Mouse (Mus musculus) kidney, postnatal 0 days (tissue): Measurements from ENCODE around the gene Galnt9. TPM values are rescaled to one million over a fixed set of nuclear protein-coding genes. Genes with fewer than 3 reads are reported as not detected.

Source experiments
- ATAC-seq: fragments of 200-750 bp; cut with Nextera tagmentation; replicated peaks from 2 replicates; pipeline ENCODE4 v1.8.0; 2017; ENCODE audit warnings: low read depth, moderate number of reproducible peaks, moderate TSS enrichment, moderate library complexity; ENCODE audit not compliant: low FRiP score
- DNase-seq: peaks from one replicate; pipeline ENCODE4 v3.0.0-alpha.2; 2016; ENCODE audit warnings: low spot score
- H3K27ac ChIP-seq: fragments of 300-500 bp; sonication (generic); 2 replicates; pipeline ENCODE4 v1.5.1; 2014; ENCODE audit warnings: mild to moderate bottlenecking
- H3K27me3 ChIP-seq: fragments of 300-500 bp; sonication (generic); 2 replicates; pipeline ENCODE4 v1.6.1; 2014; ENCODE audit warnings: low read length, mixed read lengths; ENCODE audit not compliant: insufficient read depth
- H3K36me3 ChIP-seq: fragments of 300-500 bp; sonication (generic); 2 replicates; pipeline ENCODE4 v1.6.1; 2014; ENCODE audit warnings: low read length, mixed read lengths; ENCODE audit not compliant: insufficient read depth
- H3K4me1 ChIP-seq: fragments of 300-500 bp; sonication (generic); replicated peaks from 2 replicates; pipeline ENCODE4 v1.6.1; 2014; ENCODE audit warnings: antibody characterized with exemption, low read length, mixed read lengths; ENCODE audit not compliant: insufficient read depth
- H3K4me2 ChIP-seq: fragments of 300-500 bp; sonication (generic); 2 replicates; pipeline ENCODE4 v1.6.1; 2014; ENCODE audit warnings: mild to moderate bottlenecking, low read length, moderate library complexity, mixed read lengths
- H3K4me3 ChIP-seq: fragments of 300-500 bp; sonication (generic); replicated peaks from 2 replicates; pipeline ENCODE4 v1.5.1; 2014; ENCODE audit warnings: low read depth, low read length
- H3K9ac ChIP-seq: fragments of 300-500 bp; sonication (generic); 2 replicates; pipeline ENCODE4 v1.6.1; 2014; ENCODE audit warnings: low read depth, low read length
- H3K9me3 ChIP-seq: fragments of 300-500 bp; sonication (generic); replicated peaks from 2 replicates; pipeline ENCODE4 v1.6.1; 2016; ENCODE audit warnings: low read length, inconsistent platforms, mixed read lengths
- CTCF ChIP-seq: IDR thresholded peaks from 2 replicates; pipeline ENCODE4 v1.5.1; 2016; ENCODE audit warnings: antibody characterized with exemption, low read depth, mild to moderate bottlenecking, moderate library complexity
- WGBS: fragments of 180-500 bp; shearing (Covaris S2); extraction: QIAGEN DNeasy Blood & Tissue Kit; methylation state at CpG from one replicate; pipeline ENCODE4 v1.1.7; 2014; 5-methylcytosine and 5-hydroxymethylcytosine counted together
- polyA plus RNA-seq: library from polyadenylated mRNA; unstranded; fragments of >200 nt; fragmentation: Nextera tagmentation; extraction: Ambion mirVana; gene quantifications from 2 replicates; pipeline ENCODE4 v1.2.1, GENCODE M21; 2015

Gene Galnt9
- polyA plus RNA-seq, 1 experiment from 2014 or later: 0.95 TPM

DNA sequence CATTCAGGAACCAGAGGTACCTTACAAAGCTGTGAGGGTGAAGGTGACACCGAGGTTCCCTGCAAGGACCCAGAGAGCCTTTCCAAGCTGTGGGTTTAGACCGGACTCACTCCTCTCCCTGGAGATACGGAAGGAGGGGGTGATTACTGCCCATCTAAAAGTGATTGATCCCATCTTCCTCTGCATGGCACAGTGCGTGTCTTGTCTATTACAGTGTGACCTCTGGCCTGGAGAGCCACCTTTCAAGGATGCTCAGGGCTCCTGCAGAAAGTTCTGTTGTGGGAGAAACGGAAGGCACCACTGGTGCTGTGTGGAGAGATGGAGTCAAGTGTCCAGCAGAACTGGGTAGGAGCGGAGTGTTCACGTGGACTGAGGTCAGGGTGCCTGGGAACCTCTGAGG is 1.2 kb downstream of the Galnt9 start:
- peaks cover 33% of the 10 kb centered on the region for H3K27me3 ChIP-seq
- no peak overlapping the region for H3K4me3 ChIP-seq
- DNase-seq (no peak), ATAC-seq (no peak)
- 70% methylated on average over 7 of the region's 7 CpGs for WGBS
- H3K9ac ChIP-seq: no peak overlapping the region
- no peak overlapping the region for H3K4me2 ChIP-seq
- no peaks in the 10 kb centered on the region for H3K36me3 ChIP-seq
- no peaks in the 10 kb centered on the region; the same call in 1 of the 2 replicates for H3K4me1 ChIP-seq
- TF ChIP-seq CTCF: no peak
- H3K27ac ChIP-seq: no peak overlapping the region
- H3K9me3 ChIP-seq: no peaks in the 10 kb centered on the region

GRCm38 (mm10) chr5:110546136-110546535 is 2.0 kb downstream of the Galnt9 start:
- no peaks in the 10 kb centered on the region for H3K9me3 ChIP-seq
- WGBS: 72% methylated on average over 11 of the region's 11 CpGs
- H3K27ac ChIP-seq: no peak overlapping the region
- ATAC-seq (no peak), DNase-seq (no peak)
- H3K27me3 ChIP-seq: peaks cover 33% of the 10 kb centered on the region
- TF ChIP-seq CTCF: no peak
- no peaks in the 10 kb centered on the region; the same call in 1 of the 2 replicates for H3K4me1 ChIP-seq
- no peak overlapping the region for H3K4me2 ChIP-seq
- no peak overlapping the region for H3K9ac ChIP-seq
- H3K36me3 ChIP-seq: no peaks in the 10 kb centered on the region
- no peak overlapping the region for H3K4me3 ChIP-seq

- Histone ChIP-seq H3K9ac (no peak overlapping the region), H3K27me3 (peaks cover 33% of the 10 kb centered on the region), H3K36me3 (no peaks in the 10 kb centered on the region), H3K27ac (no peak overlapping the region), H3K9me3 (no peaks in the 10 kb centered on the region), H3K4me3 (no peak overlapping the region), H3K4me2 (no peak overlapping the region), H3K4me1 (no peaks in the 10 kb centered on the region; the same call in 1 of the 2 replicates)
- ATAC-seq (no peak), DNase-seq (no peak)
- WGBS: 64% methylated on average over 5 of the region's 5 CpGs
- TF ChIP-seq CTCF: no peak
Observed at GRCm38 (mm10) chr5:110546726-110547406, 2.7 kb downstream of the Galnt9 start.

- Histone ChIP-seq H3K4me1 (no peaks in the 10 kb centered on the region; the same call in 1 of the 2 replicates), H3K4me2 (no peak overlapping the region), H3K36me3 (no peaks in the 10 kb centered on the region), H3K4me3 (no peak overlapping the region), H3K9ac (no peak overlapping the region), H3K27me3 (peaks cover 25% of the 10 kb centered on the region), H3K27ac (no peak overlapping the region), H3K9me3 (no peaks in the 10 kb centered on the region)
- WGBS: 57% methylated on average over 7 of the region's 7 CpGs
- no peak for TF ChIP-seq CTCF
- ATAC-seq (no peak), DNase-seq (no peak)
Observed at GRCm38 (mm10) chr5:110548446-110548845, 4.3 kb downstream of the Galnt9 start.

DNA sequence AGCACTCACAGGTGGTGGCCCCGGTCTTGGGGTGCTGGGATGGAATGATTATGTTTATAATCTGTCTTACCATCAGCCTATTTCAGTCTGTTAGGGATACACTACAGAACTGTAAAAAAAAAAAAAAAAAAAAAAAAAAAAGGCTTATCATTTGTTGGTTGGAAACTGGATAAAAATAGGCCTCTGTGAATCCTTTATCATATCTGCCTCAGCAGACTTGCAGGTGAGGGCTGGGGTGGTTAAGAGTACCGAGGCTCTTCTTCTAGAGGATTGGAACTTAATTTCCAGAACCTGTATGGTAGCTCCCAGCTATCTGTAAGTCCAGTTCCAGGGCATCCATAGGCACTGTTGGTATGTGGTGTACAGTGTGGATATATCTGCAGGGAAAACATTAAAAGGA is 6.0 kb downstream of the Galnt9 start:
- ATAC-seq (no peak), DNase-seq (no peak)
- no peak for TF ChIP-seq CTCF
- Histone ChIP-seq H3K4me3 (no peak overlapping the region), H3K4me1 (no peaks in the 10 kb centered on the region), H3K27ac (no peak overlapping the region), H3K4me2 (no peak overlapping the region), H3K9ac (no peak overlapping the region), H3K9me3 (no peaks in the 10 kb centered on the region), H3K36me3 (no peaks in the 10 kb centered on the region), H3K27me3 (peaks cover 8% of the 10 kb centered on the region)
- 68% methylated on average over 2 of the region's 2 CpGs for WGBS

DNA sequence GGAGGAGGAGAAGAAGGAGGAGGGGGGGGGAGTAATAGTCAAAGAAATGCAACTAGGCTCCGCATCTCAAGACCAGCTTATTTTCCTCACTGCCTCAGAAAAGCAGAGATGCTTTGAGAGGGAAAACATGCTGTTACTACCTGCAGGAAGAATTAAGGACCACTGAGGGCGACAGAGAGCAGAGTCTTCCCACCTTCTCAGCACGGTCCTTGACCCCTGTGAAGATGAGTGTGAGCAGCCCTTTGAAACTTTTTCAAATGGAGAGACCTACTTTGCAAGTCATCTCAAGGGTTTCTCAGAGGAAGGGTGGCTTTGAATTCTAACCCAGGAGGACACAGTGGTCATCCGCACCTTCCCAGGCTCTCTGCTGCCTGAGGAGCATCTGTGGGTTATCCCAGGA is 6.7 kb downstream of the Galnt9 start:
- H3K9me3 ChIP-seq: no peaks in the 10 kb centered on the region
- H3K36me3 ChIP-seq: no peaks in the 10 kb centered on the region
- H3K4me1 ChIP-seq: no peaks in the 10 kb centered on the region
- no peak overlapping the region for H3K9ac ChIP-seq
- no peak overlapping the region for H3K4me3 ChIP-seq
- H3K4me2 ChIP-seq: no peak overlapping the region
- no peak overlapping the region for H3K27ac ChIP-seq
- no peak for TF ChIP-seq CTCF
- ATAC-seq: no peak
- peaks cover 1% of the 10 kb centered on the region for H3K27me3 ChIP-seq
- WGBS: 28% methylated on average over 4 of the region's 4 CpGs
- no peak for DNase-seq

GRCm38 (mm10) chr5:110552005-110552404 is 7.8 kb downstream of the Galnt9 start:
- Histone ChIP-seq H3K27ac (no peak overlapping the region), H3K9me3 (no peaks in the 10 kb centered on the region), H3K36me3 (no peaks in the 10 kb centered on the region), H3K4me1 (no peaks in the 10 kb centered on the region), H3K9ac (no peak overlapping the region), H3K4me2 (no peak overlapping the region), H3K4me3 (no peak overlapping the region), H3K27me3 (no peaks in the 10 kb centered on the region)
- ATAC-seq (no peak), DNase-seq (no peak)
- TF ChIP-seq CTCF: no peak
- WGBS: 63% methylated on average over 3 of the region's 3 CpGs
